Mouse (Mus musculus) heart, postnatal 10 days (tissue): ENCODE measurements around the gene Brd3os. TPM values are rescaled to one million over a fixed set of nuclear protein-coding genes. Genes with fewer than 3 reads are reported as not detected.

Experiments used
- DNase-seq, 2 experiments: peaks; one replicate each; pipeline ENCODE4 v3.0.0; 2021
- intact Hi-C: fragments of 180-260 bp; cut with DNase I; formaldehyde crosslinking; loops from one replicate; pipeline ENCODE4 v1.15.1; 2025
- total RNA-seq, 2 experiments: library from RNA; stranded (reverse); gene quantifications; 2 replicates each; pipeline ENCODE4 v1.2.3; 2021

Gene Brd3os
- total RNA-seq: 1 to 10 TPM; 1.1 to 2.1 TPM

DNA sequence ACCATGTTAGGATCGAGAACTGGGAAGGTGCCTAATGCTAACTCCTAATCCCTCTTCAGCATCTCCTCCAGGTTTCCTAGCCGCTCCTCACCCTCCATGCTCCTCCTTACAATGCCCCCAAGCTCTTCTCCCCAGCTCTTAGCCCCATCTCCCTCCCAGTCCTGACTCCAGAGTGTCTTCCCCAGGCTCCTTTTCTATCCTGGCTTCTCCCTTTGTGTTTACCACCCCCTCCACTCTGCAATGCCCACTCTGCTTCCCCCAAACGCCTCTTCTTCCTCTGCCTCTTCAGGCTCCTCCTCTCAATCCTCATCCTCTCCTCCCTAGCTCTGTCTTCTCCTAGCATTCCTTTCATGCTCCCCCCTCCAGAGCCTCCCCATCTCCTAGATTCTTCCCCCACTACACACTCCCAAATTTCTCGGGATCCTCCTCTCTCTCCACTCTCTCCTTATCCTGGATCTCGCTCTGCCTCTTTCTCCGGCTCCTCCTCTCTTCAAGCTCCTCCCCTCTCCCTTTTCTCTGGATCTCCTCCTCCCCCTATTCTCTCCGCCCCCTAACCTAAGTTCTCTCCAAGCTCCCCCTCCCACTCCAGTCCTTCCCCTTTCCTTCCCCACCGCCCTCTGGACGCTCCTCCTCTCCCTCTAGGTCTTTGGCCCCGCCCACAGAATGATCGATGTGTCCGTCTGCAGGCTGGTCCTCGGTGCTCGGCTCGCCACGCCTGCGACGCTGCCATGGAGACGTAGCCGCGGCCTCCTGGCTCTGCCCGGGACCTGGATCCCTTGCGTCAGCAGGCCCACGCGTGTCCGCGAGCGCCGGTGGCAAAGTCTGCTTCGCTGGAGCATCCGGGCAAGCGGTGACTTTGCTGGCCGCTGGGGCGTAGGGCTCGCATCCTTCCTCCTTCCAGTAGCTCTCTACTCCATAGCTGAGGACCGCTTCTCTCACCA lies at the start of gene Brd3os:
TSS of gene Brd3os (plus strand) at position 558 of the 941 bp plus-strand sequence.
- DNase-seq: peak; percentile 93 to 95
- intact Hi-C loops: loop anchor here (2.0 kb wide), 1 partner anchor 73 kb away; the partner anchor contains the start of gene Wdr5

DNA sequence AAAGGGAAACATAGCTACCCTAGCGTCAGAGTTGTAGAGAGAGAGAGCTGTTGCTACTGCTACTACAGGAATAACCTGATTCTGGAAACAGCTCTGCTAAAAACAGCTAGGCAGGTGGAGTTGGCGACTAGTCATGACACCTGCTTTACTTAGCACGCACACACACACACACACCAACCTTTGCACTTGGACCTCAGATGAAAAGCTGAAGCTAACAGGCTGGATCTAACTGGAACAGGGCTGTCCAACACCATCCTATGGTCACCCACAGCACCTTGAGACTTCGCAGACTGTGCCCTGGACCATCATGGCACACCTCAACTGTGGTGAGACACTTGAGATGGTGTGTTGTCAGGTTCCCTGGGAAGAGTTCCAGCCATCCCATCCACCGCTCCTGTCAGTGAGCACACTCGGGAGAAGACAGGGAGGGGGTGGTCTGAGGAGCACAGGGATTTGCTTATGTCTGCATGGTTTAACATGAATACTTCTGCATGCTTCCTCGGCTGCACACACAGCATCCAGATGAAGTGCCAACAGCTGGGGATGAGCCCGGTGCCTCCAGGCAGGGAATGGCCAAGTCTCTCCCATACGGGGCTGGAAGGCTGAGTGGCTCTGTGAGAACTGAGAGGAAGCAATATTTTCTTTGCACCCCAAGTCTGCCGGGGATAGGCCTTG lies 47.8 kb upstream of the Brd3os start:
- intact Hi-C loops: no loop called here
- no peak for DNase-seq

- DNase-seq: no peak
- intact Hi-C loops: no loop called here
Measured at GRCm38 (mm10) chr2:27396656-27397440, 45.3 kb upstream of the Brd3os start.

DNA sequence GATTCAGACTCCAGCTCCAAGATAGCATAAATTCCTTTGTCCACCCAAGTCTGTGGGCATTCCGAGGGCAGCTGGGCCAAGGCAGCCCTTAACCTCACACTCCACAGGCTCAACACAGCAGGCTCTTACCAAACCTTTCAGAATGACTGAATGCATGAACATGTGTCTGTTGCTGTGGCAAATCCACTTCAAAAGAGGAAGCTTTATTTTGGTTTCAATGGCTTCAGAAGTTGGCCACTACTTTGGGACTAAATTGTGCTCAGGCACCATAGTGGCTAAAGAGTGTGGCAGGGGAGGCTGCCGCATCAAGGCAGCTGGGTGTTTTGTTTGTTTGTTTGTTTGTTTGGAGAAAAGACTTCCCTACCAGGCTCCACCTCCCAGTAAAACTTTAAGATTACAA lies 42.0 kb upstream of the Brd3os start:
- DNase-seq: no peak
- intact Hi-C loops: no loop called here

DNA sequence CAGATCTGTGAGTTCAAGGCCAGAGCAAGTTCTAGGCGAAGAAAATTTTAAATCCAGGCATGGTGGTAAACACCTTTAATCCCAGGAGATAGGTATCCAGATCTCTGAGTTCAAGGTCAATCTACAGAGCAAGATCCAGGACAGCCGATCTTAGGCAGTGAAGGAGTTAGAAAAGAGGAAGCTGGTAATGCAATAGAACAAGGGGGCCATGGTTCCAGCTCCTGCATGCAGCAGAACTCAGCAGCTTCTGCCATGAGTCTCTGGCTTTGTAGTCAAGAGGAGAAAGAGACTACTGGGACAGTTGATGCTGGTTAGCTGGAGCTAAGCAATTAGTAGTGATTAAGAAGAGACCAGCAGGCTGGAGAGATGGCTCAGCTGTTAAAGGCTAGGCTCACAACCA lies 40.6 kb upstream of the Brd3os start:
- no peak for DNase-seq

DNA sequence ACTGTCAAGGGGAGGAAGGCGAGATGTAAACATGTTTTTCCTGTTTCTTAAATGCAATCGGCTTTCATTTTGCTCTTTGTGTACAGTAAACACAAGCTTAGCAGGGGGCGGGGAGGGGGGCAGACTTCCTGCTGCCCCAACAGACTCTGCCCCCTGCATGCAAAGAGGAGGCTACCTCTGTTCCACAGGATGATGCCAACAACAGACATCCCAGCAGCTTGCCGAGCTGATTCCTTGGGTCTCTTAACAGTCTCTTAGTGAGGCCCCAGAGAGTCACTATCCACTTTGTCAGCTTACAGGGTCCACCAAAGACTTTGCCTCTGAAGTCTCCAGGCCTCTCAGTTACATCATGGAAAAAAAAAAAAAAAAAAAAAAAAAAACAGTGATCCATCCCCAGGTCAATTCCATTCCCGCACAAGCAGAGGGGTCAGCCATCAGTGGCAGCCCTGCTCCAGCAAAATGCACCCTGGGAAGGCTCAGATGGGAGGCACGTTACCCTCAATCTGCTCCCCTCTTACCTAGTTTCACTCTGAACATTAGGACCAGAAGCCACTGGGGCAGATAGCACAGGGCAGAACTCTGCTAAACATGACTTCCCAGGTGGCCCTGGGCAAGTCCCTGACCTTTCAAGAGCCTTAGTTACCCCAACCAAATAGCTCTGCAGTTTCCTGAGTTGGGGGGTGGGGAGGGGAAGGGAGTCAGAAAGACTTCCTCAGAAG lies 37.6 kb upstream of the Brd3os start:
- no peak for DNase-seq
- intact Hi-C loops: no loop called here

More for the DNA sequence above, 40.6 kb upstream of the Brd3os start:
- intact Hi-C loops: no loop called here

DNA sequence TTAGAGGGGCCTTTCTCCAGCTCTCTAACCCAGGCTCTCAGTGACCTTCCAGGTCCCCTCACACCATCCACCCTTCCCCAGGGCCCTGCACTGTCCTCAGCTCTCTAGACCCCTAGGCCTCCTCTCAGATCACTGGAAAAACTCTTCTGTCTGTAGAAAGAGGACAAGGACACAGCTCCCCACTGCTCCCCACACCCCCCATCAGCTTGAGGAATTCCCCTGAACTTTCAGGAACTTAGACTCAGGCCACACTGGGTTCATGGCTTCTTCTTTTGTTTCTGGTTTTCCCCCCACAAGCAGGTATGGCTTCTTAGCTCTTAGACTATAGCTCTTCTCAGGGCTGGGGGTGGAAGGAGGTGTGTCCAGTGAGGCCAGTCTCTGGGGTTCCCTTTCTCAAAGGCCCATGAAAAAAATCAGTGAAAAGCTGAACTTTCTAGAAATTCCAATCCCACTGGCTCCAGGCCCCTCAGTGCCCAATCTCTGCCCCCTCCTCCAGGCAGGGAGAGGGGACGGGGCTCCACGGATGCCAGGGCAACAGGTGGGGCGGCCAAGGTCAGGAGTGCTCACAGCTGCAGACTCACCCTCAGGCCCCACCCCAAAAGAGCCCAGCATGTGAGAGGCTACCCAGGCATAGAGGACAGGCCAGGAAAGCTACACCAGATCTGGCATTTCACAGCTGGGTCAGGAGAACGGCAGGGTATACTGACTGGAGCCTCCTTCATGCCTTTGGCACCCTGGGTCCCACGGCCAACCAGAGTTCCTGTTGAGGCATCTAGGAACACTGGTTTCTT lies 36.8 kb upstream of the Brd3os start:
- no peak for DNase-seq
- intact Hi-C loops: no loop called here

- intact Hi-C loops: no loop called here
- no peak for DNase-seq
Measured at GRCm38 (mm10) chr2:27406928-27407327, 35.2 kb upstream of the Brd3os start.

DNA sequence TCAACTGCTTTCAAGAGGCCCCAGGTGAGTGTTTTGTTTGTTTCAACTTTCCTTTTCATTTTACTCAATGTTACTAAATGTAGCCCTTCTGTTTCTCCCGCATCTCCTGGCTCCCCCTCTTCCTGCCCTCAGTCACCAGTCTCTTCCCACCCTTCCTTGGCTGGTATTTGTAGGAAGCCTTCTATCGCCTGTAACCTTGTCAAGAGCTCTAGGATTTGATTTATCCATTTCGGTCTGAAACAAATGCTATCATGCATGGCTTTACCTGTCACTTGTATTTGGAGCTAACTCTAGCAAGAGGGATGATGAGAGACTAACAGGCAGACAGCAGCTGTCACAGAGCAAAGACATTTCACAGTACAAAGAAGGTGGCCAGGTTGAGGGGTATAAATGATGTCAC lies 33.9 kb upstream of the Brd3os start:
- intact Hi-C loops: no loop called here
- no peak for DNase-seq

DNA sequence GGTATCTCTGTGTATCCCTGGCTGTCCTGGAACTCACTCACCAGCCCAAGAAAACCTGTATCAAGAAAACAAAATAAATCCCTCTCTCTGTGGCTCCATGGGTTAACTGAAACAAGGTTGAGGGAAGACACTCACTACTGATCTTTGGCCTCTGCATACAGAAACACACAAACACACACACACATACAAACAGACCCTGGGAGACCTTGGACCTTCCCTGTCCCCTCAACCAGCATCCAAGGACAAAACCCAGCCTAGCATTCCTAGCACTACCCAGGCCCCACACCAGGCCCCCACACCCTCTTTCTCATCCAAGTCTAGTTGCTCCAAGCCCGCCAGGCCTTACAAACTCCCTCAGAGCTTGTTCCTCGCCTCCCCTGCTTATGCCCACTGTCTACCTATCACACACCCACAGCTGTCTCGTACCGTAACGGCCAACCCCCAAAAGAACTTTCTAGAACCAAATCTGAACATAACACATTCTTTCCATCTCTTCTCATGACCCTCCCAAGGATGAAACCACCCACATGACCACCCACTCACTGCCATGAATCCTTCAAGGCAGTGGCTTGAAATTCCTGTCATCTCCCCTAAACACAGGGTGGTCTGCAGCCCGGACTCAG lies 31.5 kb upstream of the Brd3os start:
- no peak for DNase-seq
- intact Hi-C loops: no loop called here

GRCm38 (mm10) chr2:27411688-27412174 lies 30.4 kb upstream of the Brd3os start:
- intact Hi-C loops: no loop called here
- DNase-seq: peak in 1 of 2 experiments; percentile 44

DNA sequence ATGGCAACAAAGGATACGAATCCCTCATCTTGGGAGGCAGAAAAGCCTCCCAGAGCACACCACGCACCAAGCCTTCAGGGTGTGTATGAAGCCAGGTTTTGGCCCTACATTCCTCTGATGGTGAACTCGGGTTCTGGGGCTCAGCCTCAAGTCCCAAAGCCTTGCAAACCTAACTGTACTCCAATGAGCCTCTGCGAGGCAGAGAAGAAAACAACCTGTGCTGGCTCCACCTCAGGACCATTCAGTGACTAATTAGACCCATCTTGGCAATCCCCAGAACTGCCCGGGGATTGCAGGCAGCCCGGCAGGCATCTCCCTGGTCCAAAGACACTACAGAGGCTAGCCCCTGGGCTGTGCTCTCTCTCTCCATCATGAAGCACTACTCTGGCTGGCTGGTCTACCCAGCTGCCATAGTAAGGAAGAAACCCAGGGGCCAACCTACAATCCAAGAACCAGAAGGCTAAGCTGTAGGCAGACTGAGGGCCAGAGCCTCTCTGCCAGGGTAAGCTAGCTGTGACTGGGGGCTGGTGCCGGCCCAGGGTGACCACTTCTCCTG lies 29.8 kb upstream of the Brd3os start:
- intact Hi-C loops: no loop called here

GRCm38 (mm10) chr2:27413582-27413935 lies 28.6 kb upstream of the Brd3os start:
- no peak for DNase-seq
- intact Hi-C loops: no loop called here

More for the DNA sequence above, 29.8 kb upstream of the Brd3os start:
- DNase-seq: no peak

DNA sequence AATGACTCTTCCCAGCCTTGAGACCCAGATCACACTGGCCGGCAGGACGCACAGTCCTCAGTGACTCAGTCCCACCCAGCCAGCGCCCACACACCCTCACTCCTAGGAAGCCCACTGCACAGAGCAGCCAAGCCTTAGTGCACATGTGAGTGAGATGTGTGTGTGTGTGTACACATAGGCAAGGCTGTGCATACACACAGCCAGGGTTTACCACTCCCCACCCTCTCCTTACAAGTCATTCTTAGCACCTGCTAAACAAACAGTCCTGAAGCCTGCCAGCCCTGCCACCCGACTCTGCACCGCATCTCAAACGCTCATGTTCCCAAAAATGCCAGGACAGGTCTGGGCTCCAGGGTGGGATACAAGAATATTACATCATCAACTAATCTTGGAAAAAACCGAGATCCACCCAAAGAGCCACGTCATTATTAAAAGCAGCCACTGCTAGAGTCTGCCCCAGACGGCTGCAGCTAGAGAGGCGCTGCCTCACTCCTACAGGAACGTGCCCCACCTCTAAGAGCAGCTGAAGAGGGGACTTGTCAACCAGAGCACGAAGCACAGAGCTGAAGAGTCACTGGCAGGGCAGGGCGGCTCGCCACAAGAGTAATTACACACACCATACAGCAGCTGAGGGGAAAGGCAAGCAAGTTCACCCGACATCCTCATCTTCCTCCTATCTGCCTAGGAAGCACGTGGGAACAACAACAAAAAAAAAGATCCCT lies 28.0 kb upstream of the Brd3os start:
- intact Hi-C loops: no loop called here
- peak; percentile 56 to 62 for DNase-seq

DNA sequence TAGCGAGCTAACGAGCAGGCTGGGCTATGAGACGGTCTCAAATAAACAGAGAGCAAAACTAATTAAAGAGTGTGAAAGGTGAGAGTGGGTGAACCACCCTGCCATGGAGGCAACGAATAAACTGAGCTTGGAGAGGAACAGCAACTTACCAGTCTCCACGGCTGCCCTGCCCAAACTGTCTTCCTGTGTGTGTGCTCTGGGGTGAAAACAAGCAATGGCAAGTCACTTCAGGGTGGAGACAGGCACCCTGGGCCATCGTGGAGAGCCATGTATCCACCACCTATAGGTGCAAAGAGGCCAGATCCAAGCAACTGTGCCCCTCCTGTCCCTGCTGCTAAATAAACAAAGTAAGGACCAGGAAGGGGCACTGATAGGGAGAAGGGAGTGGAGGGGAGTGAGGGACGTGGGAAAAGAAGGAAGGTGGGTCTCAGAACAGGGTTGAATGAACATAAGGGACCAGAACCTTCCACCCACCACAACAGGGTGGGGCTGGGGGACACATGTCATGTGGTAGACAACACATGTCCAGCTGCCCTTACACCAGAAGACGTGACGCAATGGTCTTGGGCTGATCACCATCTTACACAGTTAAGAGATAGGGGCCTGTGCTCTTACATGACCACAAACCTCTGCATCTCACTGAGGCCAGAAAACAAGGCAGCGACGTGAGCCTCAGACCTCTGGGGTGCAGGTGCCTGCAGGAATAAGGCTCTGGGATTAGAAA lies 26.9 kb upstream of the Brd3os start:
- no peak for DNase-seq
- intact Hi-C loops: no loop called here

GRCm38 (mm10) chr2:27416425-27416824 lies 25.7 kb upstream of the Brd3os start:
- peak; percentile 54 to 67 for DNase-seq
- intact Hi-C loops: no loop called here

GRCm38 (mm10) chr2:27417648-27418153 lies 24.4 kb upstream of the Brd3os start:
- intact Hi-C loops: no loop called here
- DNase-seq: no peak
